Mouse (Mus musculus) hindbrain, embryonic 16.5 days (tissue): ENCODE data around the gene Aph1c. TPM values are rescaled to one million over a fixed set of nuclear protein-coding genes. Genes with fewer than 3 reads are reported as not detected.
"Not testable (repeated sequence)": the region's sequence is repeated elsewhere in the genome, so short reads cannot be mapped to it uniquely, and the experiment has no call there.

Experiments used
- ATAC-seq: fragments of 200-750 bp; cut with Nextera tagmentation; 2 replicates; pipeline ENCODE4 v1.8.0; 2017; ENCODE audit warnings: moderate TSS enrichment, moderate library complexity
- H3K27ac ChIP-seq: fragments of 300-500 bp; sonication (generic); 2 replicates; pipeline ENCODE4 v1.5.1; 2014; ENCODE audit warnings: low read depth, mild to moderate bottlenecking, control low read depth, low read length, moderate library complexity
- H3K27me3 ChIP-seq: fragments of 300-500 bp; sonication (generic); replicated peaks from 2 replicates; pipeline ENCODE4 v1.6.1; 2014; ENCODE audit warnings: low read length; ENCODE audit not compliant: control insufficient read depth, insufficient read depth
- H3K36me3 ChIP-seq: fragments of 300-500 bp; sonication (generic); 2 replicates; pipeline ENCODE4 v1.6.1; 2014; ENCODE audit warnings: mild to moderate bottlenecking, low read length, moderate library complexity, mixed read lengths; ENCODE audit not compliant: control insufficient read depth, insufficient read depth
- H3K4me1 ChIP-seq: fragments of 300-500 bp; sonication (generic); 2 replicates; pipeline ENCODE4 v1.6.1; 2014; ENCODE audit warnings: low read depth, low read length; ENCODE audit not compliant: control insufficient read depth, insufficient read depth
- H3K4me2 ChIP-seq: fragments of 300-500 bp; sonication (generic); 2 replicates; pipeline ENCODE4 v1.6.1; 2014; ENCODE audit warnings: mild to moderate bottlenecking, low read length, control low read depth, moderate library complexity
- H3K4me3 ChIP-seq: fragments of 300-500 bp; sonication (generic); 2 replicates; pipeline ENCODE4 v1.5.1; 2014; ENCODE audit warnings: mild to moderate bottlenecking, low read length, control low read depth, moderate library complexity
- H3K9ac ChIP-seq: fragments of 300-500 bp; sonication (generic); 2 replicates; pipeline ENCODE4 v1.6.1; 2014; ENCODE audit warnings: low read depth, mild to moderate bottlenecking, control low read depth, low read length, moderate library complexity
- H3K9me3 ChIP-seq: fragments of 300-500 bp; sonication (generic); 2 replicates; pipeline ENCODE4 v1.6.1; 2014; ENCODE audit warnings: mild to moderate bottlenecking, low read length, moderate library complexity; ENCODE audit not compliant: control insufficient read depth
- WGBS: fragments of 180-500 bp; shearing (Covaris S2); extraction: QIAGEN DNeasy Blood & Tissue Kit; methylation state at CpG from one replicate; pipeline ENCODE4 v1.1.7; 2014; 5-methylcytosine and 5-hydroxymethylcytosine counted together
- polyA plus RNA-seq: library from polyadenylated mRNA; unstranded; fragments of >200 nt; fragmentation: Nextera tagmentation; extraction: Ambion mirVana; gene quantifications from 2 replicates; pipeline ENCODE4 v1.2.1, GENCODE M21; 2015

The Aph1c gene
- polyA plus RNA-seq, 1 experiment from 2014 or later, result 5.2 TPM

DNA sequence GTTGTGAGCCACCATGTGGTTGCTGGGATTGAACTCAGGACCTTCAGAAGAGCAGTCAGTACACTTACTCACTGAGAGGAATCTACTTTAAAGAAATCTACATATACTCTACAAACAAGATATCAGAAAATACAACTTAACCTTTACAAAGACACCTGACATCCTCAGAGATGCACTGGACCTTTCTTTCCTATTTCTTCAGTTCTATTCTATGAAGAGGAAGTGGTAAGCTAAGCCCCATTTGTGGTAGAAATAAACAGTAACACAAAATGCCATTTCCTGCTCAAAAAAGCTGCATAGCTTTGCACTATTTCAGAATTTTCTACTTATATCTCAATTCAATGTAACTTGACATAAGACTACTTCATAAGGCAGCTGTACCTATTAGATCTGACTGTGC, 39.0 kb upstream of the Aph1c start:
- ATAC-seq, result no peak
- H3K36me3 ChIP-seq, result no peaks in the 10 kb centered on the region
- peaks cover 2% of the 10 kb centered on the region; the same call in 1 of the 2 replicates for H3K9me3 ChIP-seq
- no peak overlapping the region for H3K9ac ChIP-seq
- no peak overlapping the region for H3K4me3 ChIP-seq
- H3K27me3 ChIP-seq, result no peaks in the 10 kb centered on the region
- no peak overlapping the region for H3K27ac ChIP-seq
- H3K4me2 ChIP-seq, result no peak overlapping the region
- H3K4me1 ChIP-seq, result no peaks in the 10 kb centered on the region

DNA sequence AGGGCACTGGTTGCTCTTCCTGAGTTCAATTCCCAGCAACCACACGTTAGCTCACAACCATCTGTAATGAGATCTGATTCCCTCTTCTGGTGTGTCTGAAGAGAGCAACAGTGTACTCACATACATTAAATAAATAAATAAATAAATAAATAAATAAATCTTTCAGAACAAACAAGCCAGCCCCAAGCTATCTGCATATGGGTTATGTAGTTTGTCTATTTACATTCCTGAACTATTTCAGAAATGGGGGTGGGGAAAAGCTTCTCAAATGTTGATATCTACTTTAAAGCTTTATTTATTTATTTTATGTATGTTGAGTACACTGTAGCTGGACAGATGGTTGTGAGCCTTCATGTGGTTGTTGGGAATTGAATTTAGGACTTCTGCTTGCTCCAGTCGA, 38.5 kb upstream of the Aph1c start:
- H3K4me2 ChIP-seq, H3K4me3 ChIP-seq, H3K9ac ChIP-seq, H3K4me1 ChIP-seq, H3K9me3 ChIP-seq, H3K27ac ChIP-seq, ATAC-seq, H3K27me3 ChIP-seq, H3K36me3 ChIP-seq: not testable (repeated sequence)
- WGBS, result 82% methylated on average over 2 of the region's 2 CpGs

DNA sequence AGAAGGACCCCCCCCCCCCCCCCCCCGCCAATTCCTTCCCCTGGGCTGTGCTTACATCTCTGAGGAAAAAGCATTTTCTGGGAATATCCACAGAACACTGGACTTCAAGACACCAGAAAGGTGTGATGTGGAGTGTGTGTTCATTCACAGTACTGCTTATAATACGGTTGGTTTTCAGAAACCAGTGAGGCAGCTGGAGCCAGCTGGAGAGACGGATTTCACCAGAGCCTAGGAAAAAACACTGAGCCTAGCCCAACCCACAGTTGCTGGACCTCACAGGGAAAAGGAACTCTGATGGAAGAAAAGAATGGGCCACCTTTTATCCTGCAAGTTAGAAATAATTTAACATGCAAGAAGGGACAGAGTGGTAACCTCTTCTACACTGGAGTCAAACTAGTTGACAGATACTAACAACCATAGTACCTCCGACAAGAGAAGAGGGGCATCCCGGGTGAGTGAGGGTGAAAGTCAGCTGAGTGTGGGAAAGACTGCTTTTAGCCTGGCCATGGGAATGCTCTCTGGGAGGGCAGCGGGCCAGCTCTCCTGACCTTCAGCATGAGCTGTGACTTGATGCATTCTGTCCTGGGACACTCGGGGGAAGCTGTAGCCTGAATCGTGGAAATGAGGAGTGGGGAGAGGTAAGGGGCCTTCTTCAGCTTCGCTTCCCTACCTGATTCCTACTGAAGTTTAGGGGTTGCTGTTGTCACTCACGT, 37.6 kb upstream of the Aph1c start:
- Histone ChIP-seq H3K4me1 (no peaks in the 10 kb centered on the region), H3K4me2 (no peak overlapping the region), H3K4me3 (no peak overlapping the region), H3K27me3 (no peaks in the 10 kb centered on the region), H3K9ac (no peak overlapping the region), H3K27ac (no peak overlapping the region), H3K36me3 (no peaks in the 10 kb centered on the region), H3K9me3 (peaks cover 2% of the 10 kb centered on the region; the same call in 1 of the 2 replicates)
- peak; percentile 50; the same call in 1 of the 2 replicates for ATAC-seq
- 69% methylated on average over 10 of the region's 10 CpGs for WGBS

DNA sequence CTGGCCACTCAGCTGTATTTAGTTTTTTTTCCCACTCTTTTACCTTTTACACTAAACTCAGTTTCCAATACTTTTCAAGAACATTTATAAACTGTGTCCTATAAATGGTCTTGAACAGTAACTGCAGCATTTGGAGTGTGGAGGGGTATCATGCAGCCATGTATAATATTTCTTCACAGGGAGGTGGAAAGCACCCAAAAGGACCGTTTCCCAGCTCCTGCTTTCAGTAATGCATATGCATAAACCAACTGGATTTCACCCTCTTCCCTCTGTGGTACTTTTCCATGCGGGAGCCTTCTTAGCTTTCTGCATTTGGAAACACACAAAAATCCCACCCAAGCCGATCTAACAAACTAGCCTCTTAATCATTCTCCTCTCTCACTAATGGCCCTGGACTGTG, 30.2 kb upstream of the Aph1c start:
- no peak overlapping the region for H3K4me2 ChIP-seq
- peaks cover 5% of the 10 kb centered on the region; the same call in 1 of the 2 replicates for H3K4me1 ChIP-seq
- no peaks in the 10 kb centered on the region for H3K27me3 ChIP-seq
- no peaks in the 10 kb centered on the region for H3K36me3 ChIP-seq
- 62% methylated on average over 3 of the region's 3 CpGs for WGBS
- no peak overlapping the region for H3K9ac ChIP-seq
- H3K9me3 ChIP-seq, result no peaks in the 10 kb centered on the region
- ATAC-seq, result no peak
- no peak overlapping the region for H3K27ac ChIP-seq
- H3K4me3 ChIP-seq, result no peak overlapping the region

DNA sequence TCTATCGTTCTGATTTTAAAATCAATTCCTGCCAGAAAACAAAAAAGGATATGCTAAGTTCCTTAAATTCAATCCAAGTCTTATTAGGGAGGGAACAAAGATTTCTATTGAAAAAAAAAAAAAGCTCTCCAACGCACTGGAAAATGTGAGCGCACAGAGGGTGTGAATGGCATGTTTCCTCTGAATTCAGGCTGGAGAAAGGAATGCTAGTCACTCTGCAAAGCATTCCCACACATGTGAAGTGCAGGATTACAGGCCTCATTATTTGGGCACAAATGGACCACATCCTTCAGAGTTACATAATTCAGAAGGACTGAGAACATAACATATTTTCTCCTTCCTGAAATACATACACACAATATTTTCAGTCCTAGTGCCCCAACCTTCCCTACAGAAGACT, 28.9 kb upstream of the Aph1c start:
- H3K36me3 ChIP-seq, result no peaks in the 10 kb centered on the region
- 46% methylated on average over 3 of the region's 3 CpGs for WGBS
- H3K27me3 ChIP-seq, result no peaks in the 10 kb centered on the region
- H3K27ac ChIP-seq, result no peak overlapping the region
- peaks cover 5% of the 10 kb centered on the region; the same call in 1 of the 2 replicates for H3K4me1 ChIP-seq
- no peak overlapping the region for H3K9ac ChIP-seq
- no peak for ATAC-seq
- no peak overlapping the region for H3K4me2 ChIP-seq
- no peak overlapping the region for H3K4me3 ChIP-seq
- H3K9me3 ChIP-seq, result no peaks in the 10 kb centered on the region

DNA sequence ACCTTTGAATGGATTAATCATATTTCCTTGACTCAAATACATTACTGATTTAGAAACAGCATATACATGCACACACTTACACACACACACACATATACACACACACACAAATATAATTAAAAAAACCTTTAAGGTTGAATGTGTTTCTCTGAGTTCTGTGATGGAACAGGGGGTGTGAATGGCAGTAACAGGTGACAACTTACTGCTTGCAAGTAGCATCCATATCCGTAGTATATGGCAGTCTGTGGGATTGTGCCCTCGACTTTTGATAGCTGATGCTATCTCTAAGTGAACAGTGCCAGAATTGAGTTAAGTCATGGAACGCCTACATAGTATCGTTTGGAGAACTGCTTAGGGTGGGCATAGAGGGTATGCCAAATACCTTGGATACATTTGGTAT, 27.7 kb upstream of the Aph1c start:
- Histone ChIP-seq H3K9me3 (no peaks in the 10 kb centered on the region), H3K36me3 (no peaks in the 10 kb centered on the region), H3K9ac (no peak overlapping the region), H3K4me2 (no peak overlapping the region), H3K27me3 (no peaks in the 10 kb centered on the region), H3K4me1 (peaks cover 5% of the 10 kb centered on the region; the same call in 1 of the 2 replicates), H3K27ac (no peak overlapping the region), H3K4me3 (no peak overlapping the region)
- no peak for ATAC-seq
- 91% methylated on average over 4 of the region's 4 CpGs for WGBS

DNA sequence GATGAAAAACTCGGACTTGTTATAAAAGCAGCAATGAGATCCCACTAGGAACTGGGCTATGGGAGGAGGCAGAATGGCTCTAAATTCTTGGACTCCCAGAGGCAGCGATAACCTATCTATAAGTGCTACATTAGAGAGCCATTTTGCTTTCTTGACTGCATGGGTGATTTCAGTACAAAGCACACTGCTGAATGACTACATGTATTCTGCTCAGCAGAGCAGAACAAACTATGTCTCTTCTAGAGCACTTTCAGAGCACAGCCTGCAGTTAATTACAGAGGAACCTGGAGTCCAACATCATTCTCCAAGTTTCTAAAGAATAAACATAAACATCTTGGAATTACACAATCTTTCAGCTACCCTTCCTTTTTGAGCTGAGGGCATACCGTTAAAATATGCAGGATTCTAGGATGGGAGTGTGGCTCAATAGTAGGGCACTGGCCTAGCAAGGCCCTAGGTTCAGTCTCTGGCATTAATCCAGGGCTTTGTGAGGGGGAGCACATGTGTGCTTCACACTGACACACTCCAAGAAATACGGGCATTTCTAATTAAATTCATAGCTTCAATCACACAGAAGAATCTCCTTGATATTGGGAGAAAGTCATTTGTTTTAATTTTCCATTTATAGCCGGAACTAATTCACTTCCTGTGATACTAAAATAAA, 26.7 kb upstream of the Aph1c start:
- WGBS, result 49% methylated on average over 5 of the region's 5 CpGs
- H3K36me3 ChIP-seq, result no peaks in the 10 kb centered on the region
- H3K27me3 ChIP-seq, result no peaks in the 10 kb centered on the region
- H3K9me3 ChIP-seq, result no peaks in the 10 kb centered on the region
- H3K4me3 ChIP-seq, result no peak overlapping the region
- peaks cover 5% of the 10 kb centered on the region; the same call in 1 of the 2 replicates for H3K4me1 ChIP-seq
- peak; percentile 42; the same call in 1 of the 2 replicates for ATAC-seq
- 0 out of 2 replicates have a peak overlapping the region, but pooled peaks have one; percentile 24 for H3K27ac ChIP-seq
- H3K9ac ChIP-seq, result no peak overlapping the region
- no peak overlapping the region for H3K4me2 ChIP-seq

DNA sequence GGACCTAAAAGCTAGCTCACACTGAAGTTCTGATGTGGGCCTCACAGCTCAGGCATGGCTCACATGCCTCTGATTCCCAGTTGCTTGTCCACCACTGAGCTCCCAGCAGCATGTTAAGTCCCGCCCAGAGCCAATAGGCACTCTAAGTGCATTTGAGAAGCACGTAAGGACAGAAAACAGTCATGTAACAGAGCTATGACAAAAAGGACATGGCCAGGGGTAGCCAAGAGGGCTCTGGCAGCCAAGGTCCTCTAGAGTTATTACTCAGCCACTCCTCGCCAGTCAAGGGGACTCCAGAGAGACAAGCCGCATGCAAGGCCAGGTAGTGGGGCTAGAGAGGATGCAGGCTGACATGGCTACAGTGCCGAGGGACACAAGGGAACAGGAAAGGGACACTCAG, 25.0 kb upstream of the Aph1c start:
- H3K36me3 ChIP-seq, result no peaks in the 10 kb centered on the region
- H3K9ac ChIP-seq, result no peak overlapping the region
- WGBS, result 91% methylated on average over 5 of the region's 5 CpGs
- no peak overlapping the region for H3K27ac ChIP-seq
- no peak overlapping the region for H3K4me2 ChIP-seq
- H3K27me3 ChIP-seq, result no peaks in the 10 kb centered on the region
- H3K9me3 ChIP-seq, result no peaks in the 10 kb centered on the region
- ATAC-seq, result no peak
- H3K4me1 ChIP-seq, result peaks cover 5% of the 10 kb centered on the region; the same call in 1 of the 2 replicates
- no peak overlapping the region for H3K4me3 ChIP-seq

DNA sequence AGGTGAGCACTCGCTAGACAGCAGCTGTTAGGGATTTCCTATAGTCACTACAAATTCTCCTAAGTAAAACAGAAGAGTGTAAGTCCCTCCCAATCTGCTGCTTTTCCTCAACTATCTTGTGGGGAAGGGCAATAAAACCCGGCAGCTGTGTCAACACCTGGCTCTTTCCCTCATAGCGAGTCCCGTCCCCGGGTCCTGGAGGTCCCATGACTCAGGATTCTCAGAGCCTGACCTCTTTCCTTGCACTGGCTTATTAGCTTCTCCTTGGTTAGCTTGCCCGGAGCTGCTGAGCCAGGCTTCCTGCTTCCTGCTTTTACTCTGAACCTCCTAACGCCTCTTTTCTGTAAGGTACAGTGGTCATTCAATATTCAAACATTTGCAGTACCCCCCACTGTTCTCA, 21.3 kb upstream of the Aph1c start:
- no peak overlapping the region for H3K4me3 ChIP-seq
- WGBS, result 69% methylated on average over 7 of the region's 7 CpGs
- H3K9ac ChIP-seq, result no peak overlapping the region
- no peaks in the 10 kb centered on the region for H3K4me1 ChIP-seq
- H3K27ac ChIP-seq, result no peak overlapping the region
- H3K27me3 ChIP-seq, result no peaks in the 10 kb centered on the region
- H3K36me3 ChIP-seq, result 0 out of 2 replicates have a peak, but pooled peaks cover 2% of the 10 kb centered on the region
- H3K4me2 ChIP-seq, result no peak overlapping the region
- no peak for ATAC-seq
- H3K9me3 ChIP-seq, result no peaks in the 10 kb centered on the region
